Mouse (Mus musculus) testis, postnatal 10 days (tissue): ENCODE data around the gene Csnk1g2.

Experiments used
- DNase-seq: peaks from one replicate; pipeline ENCODE4 v3.0.0; 2021; ENCODE audit warnings: low spot score

Csnk1g2 gene

GRCm38 (mm10) chr10:80680260-80680696 lies 57.6 kb downstream of the Csnk1g2 start:
- DNase-seq: no peak

GRCm38 (mm10) chr10:80682003-80682402 lies 59.4 kb downstream of the Csnk1g2 start:
- DNase-seq: no peak

DNA sequence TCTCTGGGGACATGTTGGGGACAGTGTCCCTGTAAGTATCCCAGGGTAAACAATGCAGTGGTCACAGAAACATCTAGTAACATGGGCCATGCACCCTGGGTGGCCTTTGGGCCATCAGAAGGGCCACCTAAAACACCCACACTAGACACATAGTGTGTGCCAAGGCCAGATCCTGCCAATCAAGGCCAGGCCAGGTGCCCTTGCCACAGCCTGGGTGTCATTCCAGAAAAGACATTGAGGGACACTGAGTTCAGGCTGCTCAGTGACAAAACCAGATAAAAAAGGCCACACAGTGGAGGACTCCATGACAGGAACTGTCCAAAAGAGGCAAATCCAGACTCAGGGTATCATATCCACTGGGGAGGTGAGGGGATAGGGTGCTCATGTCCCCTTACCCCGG lies 61.0 kb downstream of the Csnk1g2 start:
- DNase-seq: no peak

- DNase-seq: peak; percentile 73
Measured at GRCm38 (mm10) chr10:80684214-80684613, 61.6 kb downstream of the Csnk1g2 start.

GRCm38 (mm10) chr10:80684984-80685383 lies 62.3 kb downstream of the Csnk1g2 start:
- no peak for DNase-seq

GRCm38 (mm10) chr10:80686617-80687016 lies 64.0 kb downstream of the Csnk1g2 start:
- no peak for DNase-seq

DNA sequence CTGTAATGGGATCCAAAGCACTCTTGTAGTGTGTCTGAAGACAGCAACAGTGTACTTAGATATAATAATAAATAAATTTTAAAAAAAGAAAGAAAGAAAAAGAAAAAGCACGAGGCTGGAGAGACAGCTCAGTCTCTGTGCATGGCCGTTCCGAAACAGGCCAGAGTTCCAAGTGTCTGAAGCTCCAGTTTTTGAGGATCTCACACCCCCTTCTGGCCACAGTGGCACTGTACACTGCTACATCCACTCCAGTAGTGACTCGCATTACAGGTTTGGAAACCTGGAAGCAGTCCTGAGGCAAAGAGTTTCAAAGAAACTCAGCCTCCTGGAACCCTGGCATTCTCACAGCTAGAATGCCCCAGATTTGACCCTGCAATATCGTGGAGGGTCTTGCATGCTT lies 65.2 kb downstream of the Csnk1g2 start:
- peak; percentile 77 for DNase-seq
